Mouse (Mus musculus): ENCODE measurements around the gene Lcat. TPM values are rescaled to one million over a fixed set of nuclear protein-coding genes. Genes with fewer than 3 reads are reported as not detected.

Lcat gene
- polyA plus RNA-seq, 1 experiment from 2014 or later, result 1.6 TPM

Small RNAs within 50 kb of the gene (microRNA-seq; reads per million reads assigned to microRNA genes)
- gene Mir7074, result not detected

Other genes starting within 250 kb of the Lcat start
- gene Acd, start 242.3 kb downstream of the Lcat start, polyA plus RNA-seq (2015; fragmentation: Nextera tagmentation; extraction: Ambion mirVana), result 69.1 and 71.3 TPM in 2 replicates
- gene Pard6a, start 242.2 kb downstream of the Lcat start, polyA plus RNA-seq (2015; fragmentation: Nextera tagmentation; extraction: Ambion mirVana), result 15.2 and 17.6 TPM in 2 replicates
- gene 4933405L10Rik, start 235.7 kb downstream of the Lcat start, polyA plus RNA-seq (2015; fragmentation: Nextera tagmentation; extraction: Ambion mirVana), result 0.19 TPM in 1 of 2 replicates, not detected in the other
- 23.0 and 27.0 TPM in 2 replicates for gene Enkd1, start 235.2 kb downstream of the Lcat start, polyA plus RNA-seq (2015; fragmentation: Nextera tagmentation; extraction: Ambion mirVana)
- 22.4 and 25.3 TPM in 2 replicates for gene Gfod2, start 184.7 kb downstream of the Lcat start, polyA plus RNA-seq (2015; fragmentation: Nextera tagmentation; extraction: Ambion mirVana)
- gene Ranbp10, start 116.0 kb downstream of the Lcat start, polyA plus RNA-seq (2015; fragmentation: Nextera tagmentation; extraction: Ambion mirVana), result 10.0 and 13.0 TPM in 2 replicates
- 4.0 and 4.6 TPM in 2 replicates for gene Tsnaxip1, start 115.7 kb downstream of the Lcat start, polyA plus RNA-seq (2015; fragmentation: Nextera tagmentation; extraction: Ambion mirVana)
- gene Cenpt, start 90.1 kb downstream of the Lcat start, polyA plus RNA-seq (2015; fragmentation: Nextera tagmentation; extraction: Ambion mirVana), result 41.2 and 42.7 TPM in 2 replicates
- 55.2 and 56.0 TPM in 2 replicates for gene Thap11, start 88.2 kb downstream of the Lcat start, polyA plus RNA-seq (2015; fragmentation: Nextera tagmentation; extraction: Ambion mirVana)
- gene Nutf2, start 82.8 kb downstream of the Lcat start, polyA plus RNA-seq (2015; fragmentation: Nextera tagmentation; extraction: Ambion mirVana), result 179 and 215 TPM in 2 replicates
- gene Edc4, start 62.5 kb downstream of the Lcat start, polyA plus RNA-seq (2015; fragmentation: Nextera tagmentation; extraction: Ambion mirVana), result 50.2 and 51.8 TPM in 2 replicates
- 0.39 and 0.62 TPM in 2 replicates for gene Nrn1l, start 49.8 kb downstream of the Lcat start, polyA plus RNA-seq (2015; fragmentation: Nextera tagmentation; extraction: Ambion mirVana)
- 34.0 and 34.9 TPM in 2 replicates for gene Pskh1, start 42.9 kb downstream of the Lcat start, polyA plus RNA-seq (2015; fragmentation: Nextera tagmentation; extraction: Ambion mirVana)
- 0.77 and 1.2 TPM in 2 replicates for gene Ctrl, start 9.5 kb downstream of the Lcat start, polyA plus RNA-seq (2015; fragmentation: Nextera tagmentation; extraction: Ambion mirVana)
- gene Psmb10, start 4.9 kb downstream of the Lcat start, polyA plus RNA-seq (2015; fragmentation: Nextera tagmentation; extraction: Ambion mirVana), result 39.7 and 56.6 TPM in 2 replicates
- gene Slc12a4, start 22.7 kb upstream of the Lcat start, polyA plus RNA-seq (2015; fragmentation: Nextera tagmentation; extraction: Ambion mirVana), result 35.1 and 38.3 TPM in 2 replicates
- not detected in 2 replicates for gene Dpep3, start 36.0 kb upstream of the Lcat start, polyA plus RNA-seq (2015; fragmentation: Nextera tagmentation; extraction: Ambion mirVana)
- gene Dus2, start 48.0 kb upstream of the Lcat start, polyA plus RNA-seq (2015; fragmentation: Nextera tagmentation; extraction: Ambion mirVana), result 18.4 and 19.3 TPM in 2 replicates
- 0.28 TPM in 1 of 2 replicates, not detected in the other for gene Dpep2nb, start 62.6 kb upstream of the Lcat start, polyA plus RNA-seq (2015; fragmentation: Nextera tagmentation; extraction: Ambion mirVana)
- 14.7 and 14.8 TPM in 2 replicates for gene Ddx28, start 68.5 kb upstream of the Lcat start, polyA plus RNA-seq (2015; fragmentation: Nextera tagmentation; extraction: Ambion mirVana)
- gene Nfatc3, start 115.5 kb upstream of the Lcat start, polyA plus RNA-seq (2015; fragmentation: Nextera tagmentation; extraction: Ambion mirVana), result 6.0 and 6.2 TPM in 2 replicates
- 62.7 and 62.8 TPM in 2 replicates for gene Esrp2, start 193.6 kb upstream of the Lcat start, polyA plus RNA-seq (2015; fragmentation: Nextera tagmentation; extraction: Ambion mirVana)
- gene Pla2g15, start 207.0 kb upstream of the Lcat start, polyA plus RNA-seq (2015; fragmentation: Nextera tagmentation; extraction: Ambion mirVana), result 12.8 and 12.9 TPM in 2 replicates
- 41.3 and 41.7 TPM in 2 replicates for gene Slc7a6, start 225.5 kb upstream of the Lcat start, polyA plus RNA-seq (2015; fragmentation: Nextera tagmentation; extraction: Ambion mirVana)